Mouse (Mus musculus) layer of hippocampus, postnatal 36 days (tissue): ENCODE measurements around the gene Gnao1. TPM values are rescaled to one million over a fixed set of nuclear protein-coding genes. Genes with fewer than 3 reads are reported as not detected.

ENCODE experiments used
- DNase-seq, 2 experiments: peaks; one replicate each; pipeline ENCODE4 v3.0.0; 2022
- total RNA-seq, 2 experiments: library from RNA; stranded (reverse); gene quantifications; 2 replicates each; pipeline ENCODE4 v1.2.3; 2021

Gene Gnao1
- total RNA-seq, 2 experiments from 2014 or later, result 641 to 673 TPM

DNA sequence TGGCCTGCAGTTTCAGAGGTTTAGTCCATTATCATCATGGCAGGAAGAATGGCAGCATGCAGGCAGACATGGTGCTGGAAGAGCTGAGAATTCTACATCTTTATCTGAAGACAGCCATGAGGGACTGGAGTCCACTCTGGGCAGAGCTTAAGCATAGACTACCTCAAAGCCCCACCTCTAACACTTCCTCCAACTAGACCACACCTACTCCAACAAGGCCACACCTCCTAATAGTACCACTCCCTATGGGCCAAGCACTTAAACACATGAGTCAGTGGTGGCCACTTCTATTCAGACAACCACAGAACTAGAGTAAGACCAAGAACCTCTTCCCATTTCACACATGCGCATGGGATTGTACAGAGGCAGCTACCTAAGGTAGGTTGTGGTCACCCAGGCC lies 136.6 kb downstream of the Gnao1 start:
- DNase-seq, result no peak

DNA sequence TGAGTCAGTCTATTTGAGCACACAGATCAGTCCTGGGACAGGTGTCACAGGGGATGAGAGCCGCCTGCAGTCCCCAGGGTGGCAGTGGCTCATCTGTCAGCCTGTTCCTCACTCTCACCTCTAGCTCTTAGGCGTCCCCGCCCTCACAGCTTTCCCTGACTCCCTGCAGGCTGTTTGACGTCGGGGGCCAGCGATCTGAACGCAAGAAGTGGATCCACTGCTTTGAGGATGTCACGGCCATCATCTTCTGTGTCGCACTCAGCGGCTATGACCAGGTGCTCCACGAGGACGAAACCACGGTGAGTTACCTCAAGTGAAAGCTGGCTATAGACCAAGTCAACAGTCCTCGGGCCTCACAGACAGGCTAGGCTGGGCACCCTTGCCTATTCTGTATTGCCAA lies 140.4 kb downstream of the Gnao1 start:
- no peak for DNase-seq

DNA sequence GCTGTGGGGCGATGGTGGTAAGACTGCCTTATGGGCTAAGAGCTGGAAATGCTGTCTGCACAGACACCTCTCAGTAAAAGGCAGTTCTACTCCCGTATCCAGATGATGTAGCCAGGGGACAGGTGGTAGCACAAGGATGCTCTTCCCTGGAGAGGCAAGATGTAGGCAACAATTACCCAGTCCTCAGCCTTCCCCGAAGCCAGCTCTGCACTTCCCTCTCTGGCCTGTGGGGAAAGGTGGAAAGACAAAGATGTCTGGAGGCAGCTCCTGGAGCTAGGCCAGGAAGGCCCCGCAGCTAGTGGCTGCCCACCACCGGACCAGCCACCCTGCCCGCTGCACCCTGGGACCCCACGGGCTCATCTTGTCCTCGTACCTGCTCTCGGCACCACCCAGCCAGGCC lies 142.7 kb downstream of the Gnao1 start:
- no peak for DNase-seq

DNA sequence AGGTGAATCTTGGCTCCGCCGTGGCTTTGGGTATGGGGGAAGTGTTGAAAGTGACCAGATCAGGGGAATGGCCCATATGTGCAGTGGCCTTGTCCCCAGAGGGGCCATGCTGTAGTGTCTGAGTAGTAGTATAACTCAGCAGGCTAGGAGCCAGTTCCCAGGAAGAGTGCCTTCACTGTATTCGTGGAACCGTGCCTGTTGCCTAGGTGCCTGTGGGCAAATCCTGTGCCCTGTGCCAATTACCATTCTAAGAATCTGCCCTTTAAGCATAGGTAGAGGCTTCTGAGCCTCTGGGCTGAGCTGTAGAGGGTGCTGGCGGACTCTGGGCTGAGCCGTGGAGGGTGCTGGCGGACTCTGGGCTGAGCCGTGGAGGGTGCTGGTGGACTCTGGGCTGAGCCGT lies 148.6 kb downstream of the Gnao1 start:
- no peak for DNase-seq

DNA sequence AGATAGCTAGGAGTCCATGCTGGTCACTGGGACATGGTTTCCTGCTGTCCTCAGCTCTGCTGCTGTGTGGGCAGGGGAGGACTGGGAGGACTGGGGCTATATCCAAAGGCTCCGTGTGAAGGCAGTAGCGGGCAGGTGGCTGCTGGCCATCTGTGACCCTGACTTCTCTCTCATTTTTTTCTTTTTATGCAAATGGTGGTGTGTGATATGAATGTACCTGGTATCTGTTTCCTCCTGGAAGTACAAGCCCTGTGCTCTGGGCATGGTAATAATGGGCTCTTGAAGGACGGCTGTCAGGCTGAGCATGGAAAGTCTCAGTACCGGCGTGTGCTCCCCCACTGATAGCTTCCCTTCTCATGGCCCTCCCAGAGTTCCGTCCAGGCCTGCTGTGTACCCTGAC lies 151.1 kb downstream of the Gnao1 start:
- no peak for DNase-seq

DNA sequence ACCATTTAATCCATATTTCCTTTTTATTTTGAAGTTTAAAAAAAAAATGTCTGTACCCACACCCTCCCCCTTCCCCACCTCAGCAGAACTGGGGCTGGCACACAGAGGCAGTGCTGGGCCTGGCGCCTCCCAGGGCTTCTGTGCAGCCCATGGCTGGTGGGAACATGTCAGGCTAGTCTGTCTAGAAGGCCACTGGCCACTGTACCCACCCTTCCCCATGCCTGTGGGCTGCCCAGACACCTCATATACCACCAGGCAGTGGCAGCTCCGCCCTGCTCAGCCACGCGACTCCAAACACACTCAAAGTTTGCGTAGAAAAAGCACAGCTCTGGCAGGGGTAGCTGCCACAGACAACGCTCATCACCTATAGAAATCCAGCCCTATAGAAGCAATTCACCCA lies 158.5 kb downstream of the Gnao1 start:
- DNase-seq, result no peak

DNA sequence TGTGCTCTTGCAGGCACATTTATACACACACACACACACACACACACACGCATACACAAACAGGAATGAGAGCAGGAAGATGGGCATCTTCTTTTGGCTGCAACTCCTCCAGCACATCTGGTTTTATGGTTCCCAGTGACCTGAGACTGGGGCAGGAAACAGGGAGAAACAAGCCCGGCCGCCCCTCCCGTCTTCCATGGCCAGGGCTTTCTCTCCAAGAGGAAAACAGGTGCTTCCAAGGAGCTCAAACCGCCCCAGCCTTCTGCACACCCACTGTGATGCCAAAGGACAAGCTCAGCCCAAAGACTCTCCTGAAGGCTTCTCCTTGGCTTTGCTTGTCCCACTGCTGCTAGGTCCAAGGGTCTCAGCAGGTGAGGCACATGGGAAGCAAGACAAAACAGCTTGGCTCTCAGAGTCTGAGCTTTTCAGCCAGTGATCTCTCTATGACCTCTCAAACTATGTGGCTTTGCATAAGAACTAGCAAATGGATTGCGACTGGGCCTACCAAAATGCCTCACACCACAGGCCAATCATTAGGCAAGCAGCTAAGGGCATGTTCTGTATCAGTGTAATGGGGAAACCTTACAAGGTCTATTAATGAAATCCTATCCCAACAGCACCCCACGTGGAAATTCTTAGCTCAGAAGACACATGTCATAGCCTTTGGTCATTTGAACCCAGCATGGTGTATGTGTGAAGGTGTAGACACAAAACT lies 160.0 kb downstream of the Gnao1 start:
- DNase-seq, result no peak

DNA sequence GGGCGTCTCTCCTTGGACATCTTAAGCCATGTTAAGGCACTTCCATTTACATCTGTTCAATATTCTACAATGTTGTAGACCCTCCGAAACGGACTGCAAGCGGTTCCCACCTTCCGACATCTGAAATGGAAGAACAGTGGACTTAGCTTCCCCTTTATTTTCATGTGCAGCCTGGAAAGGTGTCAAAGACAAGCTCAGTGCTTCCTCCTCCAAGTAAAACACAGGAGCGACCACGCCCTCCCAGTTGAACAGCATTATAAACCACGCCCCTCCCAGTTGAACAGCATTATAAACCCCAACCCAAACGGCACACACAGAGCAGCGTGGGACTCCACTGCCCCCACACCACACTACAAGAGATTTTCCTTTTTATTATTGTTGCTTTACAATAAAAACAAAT lies 161.7 kb downstream of the Gnao1 start:
- DNase-seq, result no peak

DNA sequence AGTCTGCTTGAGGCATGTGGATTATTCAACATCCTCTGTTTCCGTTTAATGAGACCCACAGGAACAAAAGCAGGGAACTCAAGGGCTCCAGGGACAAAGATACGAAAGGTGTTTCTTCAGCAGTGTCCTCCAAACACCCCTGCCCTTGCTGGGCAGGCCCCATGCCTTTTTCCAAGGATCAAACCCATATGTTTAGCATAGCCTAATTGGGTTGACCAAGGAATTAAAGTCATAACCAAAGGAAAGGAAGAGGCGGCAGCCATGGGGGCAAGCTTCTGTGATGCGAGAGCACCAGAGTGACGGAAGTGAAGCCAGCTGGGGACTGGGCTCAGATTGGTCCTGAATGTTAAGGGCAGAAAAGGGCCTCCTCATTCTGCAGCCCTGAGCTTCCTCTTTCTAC lies 162.4 kb downstream of the Gnao1 start:
- no peak for DNase-seq

DNA sequence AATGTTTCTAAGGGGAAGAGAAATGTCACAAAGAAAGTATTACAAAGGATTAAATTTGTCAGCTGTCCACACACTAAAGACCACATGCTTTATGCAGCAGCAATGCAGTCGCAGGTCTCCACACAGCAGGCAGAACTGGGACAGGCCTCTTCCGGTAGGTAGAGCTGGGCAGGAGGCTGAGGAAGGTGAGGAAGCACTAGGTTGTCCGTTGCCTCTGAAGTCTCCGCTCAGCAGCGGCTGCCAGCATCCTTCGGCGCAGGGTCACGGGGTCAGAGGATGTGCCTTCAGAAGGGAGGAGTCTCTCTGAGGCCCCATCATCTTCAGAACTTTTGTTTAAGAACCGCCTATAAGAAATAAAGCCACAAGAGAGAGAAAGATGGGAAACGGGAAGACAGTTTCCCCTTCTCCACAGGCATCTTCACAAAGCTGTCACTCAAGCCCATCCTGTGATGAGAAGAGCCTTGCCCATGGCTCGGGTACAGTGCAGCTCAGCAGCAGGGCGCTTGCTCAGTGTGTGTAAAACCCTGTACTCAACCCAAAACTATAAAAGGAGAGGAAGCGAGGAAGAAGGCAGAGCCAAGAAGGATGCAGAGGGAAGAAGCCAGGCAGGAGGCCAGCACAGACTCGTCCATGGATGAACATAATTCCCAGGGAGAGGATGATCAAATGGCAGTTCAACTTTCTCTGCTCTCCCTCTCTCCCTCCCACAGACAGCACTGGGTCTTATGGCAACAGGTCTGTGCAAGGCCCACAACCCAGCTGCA lies 163.4 kb downstream of the Gnao1 start:
- DNase-seq, result no peak

DNA sequence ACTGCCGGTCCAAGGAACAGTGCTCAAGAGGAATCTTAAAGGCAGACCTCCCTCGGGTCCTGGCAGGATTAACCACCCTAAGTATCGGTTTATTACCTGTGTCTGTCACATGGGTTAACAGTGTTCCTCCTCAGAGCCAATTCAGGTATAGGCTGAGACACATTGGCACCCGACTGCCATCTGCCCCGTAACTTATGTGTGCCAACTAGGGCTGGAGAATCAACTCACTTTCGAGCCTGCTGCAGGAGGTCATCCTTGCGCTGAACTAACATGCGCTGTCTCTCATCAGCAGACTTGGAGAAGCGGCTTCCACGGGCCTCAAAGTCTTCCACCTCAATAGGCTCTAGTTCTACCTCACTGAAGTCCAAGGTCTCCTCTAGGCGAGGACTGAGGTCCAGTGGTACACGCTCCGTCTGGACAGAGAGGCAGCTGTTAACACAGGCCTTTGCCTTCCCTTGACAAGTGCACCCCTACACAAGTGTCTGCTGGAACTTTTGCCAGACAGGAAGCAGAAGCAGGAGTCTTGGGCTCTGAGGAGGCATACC lies 164.1 kb downstream of the Gnao1 start:
- DNase-seq, result no peak

DNA sequence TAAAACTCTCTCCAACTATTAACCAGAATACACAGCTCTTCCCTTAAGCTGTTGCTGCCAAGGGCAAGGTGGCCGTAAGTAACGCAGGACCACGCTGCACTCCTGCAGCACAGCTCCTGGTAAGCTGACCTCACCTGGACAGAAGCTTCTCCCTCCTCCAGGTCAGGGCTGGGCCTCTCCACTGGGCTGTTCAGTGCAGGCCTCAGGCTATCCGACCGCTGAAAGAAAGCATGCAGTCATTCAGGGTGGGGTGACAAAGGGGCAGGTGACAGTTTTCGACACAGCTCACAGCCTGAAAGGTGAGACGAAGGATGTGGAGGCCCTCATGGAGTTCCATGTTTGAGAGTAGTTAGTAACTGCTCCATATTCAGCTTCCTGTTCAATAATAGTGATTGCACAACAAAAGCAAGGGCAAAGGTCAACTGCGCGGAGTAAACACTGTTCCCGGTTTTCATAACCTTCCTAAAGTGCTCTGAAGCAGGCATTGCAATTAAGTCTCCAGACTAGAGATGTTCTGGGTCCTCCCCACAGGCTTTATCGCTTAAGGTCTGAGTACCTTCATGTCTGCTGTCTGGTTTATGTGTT lies 164.9 kb downstream of the Gnao1 start:
- no peak for DNase-seq

DNA sequence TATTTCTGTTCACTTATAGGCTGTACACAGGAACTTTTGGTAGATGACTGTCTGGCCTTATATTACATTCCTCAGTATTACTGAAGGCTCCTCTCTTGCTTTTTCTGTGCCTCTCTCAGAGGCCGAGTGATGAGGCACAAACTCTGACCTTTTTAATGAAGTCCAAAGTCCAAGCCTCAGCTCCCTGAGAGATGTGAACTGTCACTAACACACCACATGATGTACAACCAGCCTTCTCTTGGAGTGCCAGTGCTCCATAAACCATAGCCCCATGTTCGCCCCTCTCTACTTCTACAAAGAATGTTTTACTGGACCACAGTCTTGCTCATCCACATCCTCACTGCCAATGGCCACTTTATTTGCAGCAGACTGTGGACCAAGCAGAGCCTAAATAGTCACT lies 165.6 kb downstream of the Gnao1 start:
- no peak for DNase-seq

DNA sequence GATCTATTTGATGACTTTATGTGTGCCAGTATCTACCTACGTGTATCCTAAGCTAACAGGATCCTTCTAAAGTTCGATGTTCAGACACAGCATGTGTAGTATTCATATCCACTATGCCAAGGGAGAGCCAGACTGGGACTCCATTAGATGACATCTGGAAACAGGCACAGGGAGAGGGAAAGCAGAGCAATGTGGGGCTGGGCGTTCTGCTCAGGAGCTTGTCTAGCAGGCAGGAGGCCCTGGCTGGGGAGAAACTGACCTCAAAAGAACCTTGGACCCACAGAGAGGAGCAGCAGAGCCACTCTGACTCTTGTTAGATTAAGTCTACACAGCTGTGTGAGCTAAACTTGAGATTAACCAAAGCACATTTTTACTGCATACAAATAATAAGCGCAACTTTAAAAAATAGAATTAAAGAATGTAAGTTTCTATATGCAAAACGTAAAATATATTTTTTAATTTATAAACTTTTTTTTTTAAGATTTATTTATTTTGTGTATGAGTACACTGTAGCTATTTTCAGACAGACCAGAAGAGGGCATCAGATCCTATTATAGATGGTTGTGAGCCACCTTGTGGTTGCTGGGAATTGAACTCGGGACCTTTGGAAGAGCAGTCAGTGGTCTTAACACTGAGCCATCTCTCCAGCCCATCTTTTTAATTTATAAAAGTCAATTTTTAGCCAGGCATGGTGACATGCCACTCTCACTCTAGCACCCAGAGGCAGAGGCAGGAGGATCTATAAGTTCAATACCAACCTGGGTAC lies 166.9 kb downstream of the Gnao1 start:
- no peak for DNase-seq

DNA sequence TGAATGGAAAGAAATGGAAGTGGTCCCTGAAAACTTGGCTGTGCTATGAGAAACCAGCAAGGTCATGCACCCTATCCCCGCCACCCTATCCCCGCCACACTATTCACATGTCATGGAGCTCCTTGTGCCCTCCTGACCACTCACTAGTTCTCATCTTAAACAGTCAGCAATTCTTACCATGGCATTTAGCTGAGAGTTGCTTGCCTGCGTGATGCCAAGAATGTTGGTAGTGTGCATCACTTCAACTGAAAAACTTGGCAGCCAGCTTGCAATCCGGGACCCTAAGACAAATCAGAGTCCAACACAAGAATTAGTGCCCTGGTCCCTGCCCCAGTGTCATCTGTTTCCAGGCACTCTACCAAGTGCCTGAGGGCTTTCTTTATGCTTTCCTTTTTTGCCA lies 170.4 kb downstream of the Gnao1 start:
- DNase-seq, result no peak

DNA sequence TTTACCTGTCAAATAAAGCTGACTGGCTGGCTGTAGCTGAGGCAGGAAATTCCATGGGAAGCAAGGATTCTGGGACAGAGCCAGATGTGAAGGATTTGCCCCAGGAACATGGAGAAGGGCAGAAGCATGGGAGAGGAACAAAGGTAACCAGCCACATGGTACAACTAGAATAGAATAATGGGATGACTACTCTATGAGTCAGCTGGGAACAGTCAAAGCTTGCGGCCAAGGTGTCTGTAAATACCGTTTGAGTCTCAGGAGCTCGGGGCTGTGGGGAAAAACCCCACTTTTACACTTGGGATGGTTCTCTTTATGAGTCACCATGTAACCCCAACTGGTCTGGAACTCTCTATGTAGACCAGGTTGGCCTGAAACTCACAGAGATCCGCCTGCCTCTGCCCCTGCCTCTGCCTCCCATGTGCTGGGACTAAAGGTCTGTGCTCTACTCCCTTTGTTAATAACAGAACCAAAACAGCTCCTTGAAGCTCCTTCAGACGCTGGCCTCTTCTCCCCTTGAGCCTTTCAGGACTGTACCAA lies 172.0 kb downstream of the Gnao1 start:
- no peak for DNase-seq

DNA sequence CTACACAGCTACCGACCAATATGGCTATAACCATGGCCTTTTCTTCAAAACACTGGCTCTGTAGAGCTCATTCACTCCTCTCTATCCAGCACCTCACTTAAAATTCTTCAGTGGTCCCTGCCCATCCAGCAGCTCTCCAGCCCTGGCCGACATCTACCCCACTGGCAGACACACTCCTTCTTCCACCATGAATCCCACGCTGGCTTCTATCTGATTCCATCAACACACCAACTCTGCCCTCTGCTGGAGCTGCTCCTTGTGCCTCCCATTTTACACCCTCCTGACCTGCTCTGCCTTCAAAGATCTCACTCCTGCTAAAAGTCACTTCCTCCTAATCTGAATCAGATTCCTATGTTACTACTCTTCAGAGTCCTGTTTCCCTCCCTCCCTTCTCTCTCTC lies 174.1 kb downstream of the Gnao1 start:
- no peak for DNase-seq

DNA sequence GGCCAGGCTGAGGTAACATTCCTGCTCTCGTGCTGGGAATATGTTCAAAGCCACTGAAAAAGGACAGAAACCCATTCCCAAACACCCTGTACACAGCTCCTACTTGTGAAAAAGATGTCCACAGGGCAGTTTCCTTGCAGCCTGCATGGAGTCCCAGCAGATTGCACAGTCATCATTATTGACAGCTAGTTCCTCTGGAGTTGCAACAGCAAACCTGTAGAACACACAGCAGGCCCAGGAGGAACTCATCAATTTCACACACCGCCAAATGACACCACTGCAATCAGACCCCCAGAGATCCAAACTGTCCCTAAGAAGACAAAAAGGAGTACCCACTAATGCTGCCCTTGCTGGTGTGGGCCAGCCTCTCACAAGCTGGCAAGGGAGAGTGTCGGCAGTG lies 175.0 kb downstream of the Gnao1 start:
- no peak for DNase-seq

DNA sequence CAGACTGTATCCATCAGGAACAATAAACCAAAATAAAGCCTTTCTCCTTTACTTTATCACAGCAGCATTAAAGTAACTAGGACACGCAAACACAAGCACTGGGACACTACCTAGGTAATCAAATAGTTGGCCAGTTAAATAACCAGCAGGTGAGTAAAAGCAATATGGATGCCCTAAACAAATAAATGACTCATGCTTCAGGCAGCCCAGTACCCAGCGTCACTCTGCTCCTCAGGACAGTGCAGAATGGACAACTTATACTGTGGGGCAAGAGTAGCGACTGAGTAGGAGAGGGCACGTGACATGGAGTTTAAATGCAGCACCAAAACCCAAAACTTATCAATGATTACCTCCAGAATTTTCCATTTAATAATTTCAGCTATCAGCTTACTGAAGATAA lies 180.0 kb downstream of the Gnao1 start:
- no peak for DNase-seq

DNA sequence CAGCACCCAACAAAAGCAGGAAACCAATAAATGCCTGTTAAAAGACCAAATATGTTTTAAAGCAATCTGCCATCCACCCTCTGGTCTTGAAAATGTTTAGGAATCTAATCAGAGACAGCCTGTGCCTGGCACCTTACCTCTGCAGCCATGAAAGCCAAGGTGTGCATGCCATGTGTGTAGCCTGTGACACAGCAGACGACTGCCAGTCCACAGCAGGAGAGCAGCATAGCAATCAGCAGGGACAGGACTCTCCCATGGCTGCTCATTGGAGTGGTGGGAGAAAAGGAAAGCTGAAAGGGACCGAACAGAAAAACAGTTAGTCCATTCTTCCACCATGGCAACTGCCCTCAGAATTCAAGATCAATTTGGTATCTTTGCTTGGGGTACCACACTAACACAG lies 189.2 kb downstream of the Gnao1 start:
- no peak for DNase-seq

DNA sequence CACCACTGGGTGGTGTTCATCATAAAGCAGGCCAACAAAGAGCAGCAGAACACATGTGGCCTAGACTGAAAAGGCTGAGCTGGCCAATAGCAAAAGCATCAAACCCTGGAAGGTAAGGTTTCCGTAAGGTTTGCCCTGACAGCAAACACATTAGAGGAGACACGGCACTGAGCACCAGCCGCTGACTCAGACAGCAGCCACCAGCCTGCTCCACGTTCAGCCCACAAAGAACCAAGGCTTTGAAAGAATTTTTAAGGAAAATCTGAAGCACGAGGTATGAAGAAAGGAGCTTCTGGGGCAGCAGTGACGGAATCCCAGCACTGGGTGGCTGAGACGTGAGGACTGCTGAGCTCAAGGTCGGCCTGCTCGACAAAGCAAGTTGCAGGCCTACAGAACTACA lies 194.4 kb downstream of the Gnao1 start:
- no peak for DNase-seq

DNA sequence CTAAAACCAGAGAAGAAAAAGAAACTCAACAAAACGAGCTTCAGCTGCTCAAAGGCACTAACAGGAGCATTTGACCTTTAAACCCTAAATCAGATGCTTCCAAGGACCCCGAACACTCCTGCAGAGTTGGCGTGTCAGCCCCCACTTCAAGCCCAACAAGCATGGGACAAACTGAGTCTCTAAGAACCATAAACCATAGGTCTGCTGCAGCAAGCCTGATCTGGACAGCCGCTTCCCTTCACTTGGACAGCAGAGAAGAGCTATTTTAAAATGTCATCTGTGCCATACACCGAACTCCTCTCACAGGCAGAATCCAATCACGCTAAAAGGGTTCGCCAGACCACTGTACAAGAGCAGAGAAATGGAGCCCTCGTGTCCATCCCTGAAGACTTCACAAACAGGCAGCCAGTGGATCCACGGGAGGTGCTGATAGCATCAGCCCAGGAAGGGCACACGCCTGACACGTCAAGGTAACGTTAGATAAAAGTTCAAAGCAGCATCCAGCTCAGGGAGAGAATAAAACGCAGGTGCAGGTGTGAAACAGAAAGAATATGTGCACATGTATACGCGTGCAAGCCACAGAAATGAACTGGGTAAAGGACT lies 199.6 kb downstream of the Gnao1 start:
- no peak for DNase-seq
